Mouse (Mus musculus) lung, adult 2 months (tissue): Measurements from ENCODE around the gene Ntm.

Source experiments
- CTCF ChIP-seq: fragments of 200-500 bp; IDR thresholded peaks from 2 replicates; pipeline ENCODE4 v1.5.1; 2011; ENCODE audit warnings: mild to moderate bottlenecking, low read length, control low read depth; ENCODE audit not compliant: insufficient read depth
- POLR2A ChIP-seq: fragments of 200-500 bp; IDR thresholded peaks from 2 replicates; pipeline ENCODE4 v1.6.1; 2011; ENCODE audit warnings: low read depth, mild to moderate bottlenecking, control low read depth, low read length, borderline replicate concordance; ENCODE audit errors: extremely low read depth

- TF ChIP-seq POLR2A (no peak), CTCF (no peak)
These were observed 730 bp downstream of the Ntm start for GRCm38 (mm10) chr9:29961954-29962867.
